Mouse (Mus musculus) heart, embryonic 12.5 days (tissue): ENCODE results near the gene Tuba3a. TPM values are rescaled to one million over a fixed set of nuclear protein-coding genes. Genes with fewer than 3 reads are reported as not detected.
"Not testable (repeated sequence)": the region's sequence is repeated elsewhere in the genome, so short reads cannot be mapped to it uniquely, and the experiment has no call there.

Experiments
- ATAC-seq: fragments of 200-750 bp; cut with Nextera tagmentation; 2 replicates; pipeline ENCODE4 v1.8.0; 2017; ENCODE audit warnings: moderate TSS enrichment, moderate library complexity; ENCODE audit not compliant: insufficient number of reproducible peaks, low FRiP score
- H3K27ac ChIP-seq: fragments of 300-500 bp; sonication (generic); 2 replicates; pipeline ENCODE4 v1.5.1; 2016; ENCODE audit warnings: mild to moderate bottlenecking, moderate library complexity; ENCODE audit not compliant: poor library complexity, severe bottlenecking
- H3K27me3 ChIP-seq: fragments of 300-500 bp; sonication (generic); replicated peaks from 2 replicates; pipeline ENCODE4 v1.6.1; 2016; ENCODE audit warnings: mild to moderate bottlenecking, moderate library complexity
- H3K36me3 ChIP-seq: fragments of 300-500 bp; sonication (generic); 2 replicates; pipeline ENCODE4 v1.6.1; 2016; ENCODE audit warnings: mild to moderate bottlenecking, moderate library complexity
- H3K4me1 ChIP-seq: fragments of 300-500 bp; sonication (generic); replicated peaks from 2 replicates; pipeline ENCODE4 v1.6.1; 2016; ENCODE audit warnings: mild to moderate bottlenecking
- H3K4me2 ChIP-seq: fragments of 300-500 bp; sonication (generic); 2 replicates; pipeline ENCODE4 v1.6.1; 2016; ENCODE audit warnings: mild to moderate bottlenecking, moderate library complexity
- H3K4me3 ChIP-seq: fragments of 300-500 bp; sonication (generic); 2 replicates; pipeline ENCODE4 v1.5.1; 2016; ENCODE audit warnings: mild to moderate bottlenecking
- H3K9ac ChIP-seq: fragments of 300-500 bp; sonication (generic); 2 replicates; pipeline ENCODE4 v1.6.1; 2016; ENCODE audit warnings: mild to moderate bottlenecking, moderate library complexity
- H3K9me3 ChIP-seq: fragments of 300-500 bp; sonication (generic); replicated peaks from 2 replicates; pipeline ENCODE4 v1.6.1; 2016; ENCODE audit warnings: mild to moderate bottlenecking, moderate library complexity
- WGBS: fragments of 180-500 bp; shearing (Covaris S2); methylation state at CpG from one replicate; pipeline ENCODE4 v1.1.7; 2016; 5-methylcytosine and 5-hydroxymethylcytosine counted together
- polyA plus RNA-seq: library from polyadenylated mRNA; unstranded; fragments of >200 nt; fragmentation: Nextera tagmentation; extraction: Ambion mirVana; gene quantifications from 2 replicates; pipeline ENCODE4 v1.2.1, GENCODE M21; 2016

Gene Tuba3a
- polyA plus RNA-seq, 1 experiment from 2014 or later, result not detected

GRCm38 (mm10) chr6:125305465-125305864 lies 19.6 kb upstream of the Tuba3a start:
- Histone ChIP-seq H3K36me3 (peaks cover 37% of the 10 kb centered on the region), H3K9me3 (peaks cover 14% of the 10 kb centered on the region), H3K27me3 (no peaks in the 10 kb centered on the region), H3K9ac (no peak overlapping the region), H3K4me3 (no peak overlapping the region), H3K4me1 (peaks cover 11% of the 10 kb centered on the region; the same call in 1 of the 2 replicates), H3K27ac (no peak overlapping the region), H3K4me2 (no peak overlapping the region)
- WGBS, result 72% methylated on average over 6 of the region's 6 CpGs
- no peak for ATAC-seq

GRCm38 (mm10) chr6:125304408-125304807 lies 18.6 kb upstream of the Tuba3a start:
- not testable (repeated sequence) for H3K9ac ChIP-seq, H3K4me1 ChIP-seq, ATAC-seq, H3K27me3 ChIP-seq, H3K4me3 ChIP-seq, H3K27ac ChIP-seq, H3K4me2 ChIP-seq
- peaks cover 14% of the 10 kb centered on the region for H3K9me3 ChIP-seq
- H3K36me3 ChIP-seq, result peaks cover 33% of the 10 kb centered on the region
- 84% methylated on average over 7 of the region's 7 CpGs for WGBS

- Histone ChIP-seq H3K27ac (no peak overlapping the region), H3K9me3 (peaks cover 14% of the 10 kb centered on the region), H3K9ac (no peak overlapping the region), H3K27me3 (no peaks in the 10 kb centered on the region), H3K4me1 (no peaks in the 10 kb centered on the region), H3K36me3 (peaks cover 22% of the 10 kb centered on the region), H3K4me3 (no peak overlapping the region), H3K4me2 (no peak overlapping the region)
- 82% methylated on average over 4 of the region's 4 CpGs for WGBS
- no peak for ATAC-seq
Measured at GRCm38 (mm10) chr6:125303242-125303641, 17.4 kb upstream of the Tuba3a start.

GRCm38 (mm10) chr6:125302231-125302982 lies 16.6 kb upstream of the Tuba3a start:
- no peak overlapping the region for H3K4me2 ChIP-seq
- H3K9ac ChIP-seq, result no peak overlapping the region
- H3K9me3 ChIP-seq, result peaks cover 14% of the 10 kb centered on the region
- peaks cover 15% of the 10 kb centered on the region for H3K36me3 ChIP-seq
- H3K27ac ChIP-seq, result no peak overlapping the region
- WGBS, result 83% methylated on average over 24 of the region's 24 CpGs
- no peaks in the 10 kb centered on the region for H3K27me3 ChIP-seq
- no peak for ATAC-seq
- H3K4me3 ChIP-seq, result no peak overlapping the region
- no peaks in the 10 kb centered on the region for H3K4me1 ChIP-seq

- Histone ChIP-seq H3K9ac (no peak overlapping the region), H3K4me3 (no peak overlapping the region), H3K27ac (no peak overlapping the region), H3K4me1 (no peaks in the 10 kb centered on the region), H3K9me3 (peaks cover 11% of the 10 kb centered on the region), H3K4me2 (no peak overlapping the region), H3K36me3 (peaks cover under 1% of the 10 kb centered on the region; the same call in 1 of the 2 replicates), H3K27me3 (no peaks in the 10 kb centered on the region)
- no peak for ATAC-seq
- 71% methylated on average over 1 of the region's 1 CpGs for WGBS
Measured at GRCm38 (mm10) chr6:125300982-125301381, 15.1 kb upstream of the Tuba3a start.

GRCm38 (mm10) chr6:125297149-125297820 lies 11.4 kb upstream of the Tuba3a start:
- Histone ChIP-seq H3K9ac (no peak overlapping the region), H3K36me3 (no peaks in the 10 kb centered on the region), H3K4me1 (no peaks in the 10 kb centered on the region), H3K27me3 (no peaks in the 10 kb centered on the region), H3K9me3 (no peaks in the 10 kb centered on the region; the same call in 1 of the 2 replicates), H3K4me2 (no peak overlapping the region), H3K4me3 (no peak overlapping the region), H3K27ac (no peak overlapping the region)
- 69% methylated on average over 5 of the region's 5 CpGs for WGBS
- no peak for ATAC-seq

GRCm38 (mm10) chr6:125294049-125294448 lies 8.2 kb upstream of the Tuba3a start:
- ATAC-seq, result no peak

GRCm38 (mm10) chr6:125292256-125292655 lies 6.4 kb upstream of the Tuba3a start:
- H3K9ac ChIP-seq, result no peak overlapping the region
- no peak overlapping the region for H3K4me2 ChIP-seq
- H3K9me3 ChIP-seq, result no peaks in the 10 kb centered on the region; the same call in 1 of the 2 replicates
- 0 out of 2 replicates have a peak, but pooled peaks cover 5% of the 10 kb centered on the region for H3K27me3 ChIP-seq
- H3K4me3 ChIP-seq, result no peak overlapping the region
- 84% methylated on average over 7 of the region's 7 CpGs for WGBS
- H3K36me3 ChIP-seq, result no peaks in the 10 kb centered on the region
- ATAC-seq, result no peak
- no peaks in the 10 kb centered on the region for H3K4me1 ChIP-seq
- no peak overlapping the region for H3K27ac ChIP-seq

More at GRCm38 (mm10) chr6:125294049-125294448, 8.2 kb upstream of the Tuba3a start:
- H3K4me1 ChIP-seq, result no peaks in the 10 kb centered on the region
- H3K4me2 ChIP-seq, result no peak overlapping the region
- H3K36me3 ChIP-seq, result no peaks in the 10 kb centered on the region
- no peak overlapping the region for H3K27ac ChIP-seq
- H3K9ac ChIP-seq, result no peak overlapping the region
- WGBS, result 85% methylated on average over 4 of the region's 4 CpGs
- H3K4me3 ChIP-seq, result no peak overlapping the region
- H3K9me3 ChIP-seq, result no peaks in the 10 kb centered on the region; the same call in 1 of the 2 replicates
- H3K27me3 ChIP-seq, result 0 out of 2 replicates have a peak, but pooled peaks cover under 1% of the 10 kb centered on the region

GRCm38 (mm10) chr6:125291329-125291728 lies 5.5 kb upstream of the Tuba3a start:
- 51% methylated on average over 4 of the region's 4 CpGs for WGBS
- no peak for ATAC-seq

GRCm38 (mm10) chr6:125288730-125289129 lies 2.9 kb upstream of the Tuba3a start:
- H3K4me1 ChIP-seq, result no peaks in the 10 kb centered on the region
- H3K27me3 ChIP-seq, result 0 out of 2 replicates have a peak, but pooled peaks cover 5% of the 10 kb centered on the region
- H3K27ac ChIP-seq, result no peak overlapping the region
- no peaks in the 10 kb centered on the region for H3K36me3 ChIP-seq
- no peaks in the 10 kb centered on the region; the same call in 1 of the 2 replicates for H3K9me3 ChIP-seq
- no peak for ATAC-seq
- H3K4me2 ChIP-seq, result no peak overlapping the region
- no peak overlapping the region for H3K9ac ChIP-seq
- H3K4me3 ChIP-seq, result no peak overlapping the region
- 66% methylated on average over 5 of the region's 5 CpGs for WGBS

More at GRCm38 (mm10) chr6:125291329-125291728, 5.5 kb upstream of the Tuba3a start:
- Histone ChIP-seq H3K9me3 (no peaks in the 10 kb centered on the region; the same call in 1 of the 2 replicates), H3K27me3 (0 out of 2 replicates have a peak, but pooled peaks cover 5% of the 10 kb centered on the region), H3K27ac (no peak overlapping the region), H3K36me3 (no peaks in the 10 kb centered on the region), H3K4me2 (no peak overlapping the region), H3K4me3 (no peak overlapping the region), H3K4me1 (no peaks in the 10 kb centered on the region), H3K9ac (no peak overlapping the region)

- Histone ChIP-seq H3K36me3 (no peaks in the 10 kb centered on the region), H3K9me3 (no peaks in the 10 kb centered on the region), H3K4me3 (no peak overlapping the region), H3K4me2 (no peak overlapping the region), H3K27me3 (0 out of 2 replicates have a peak, but pooled peaks cover 5% of the 10 kb centered on the region), H3K27ac (no peak overlapping the region), H3K4me1 (no peaks in the 10 kb centered on the region), H3K9ac (no peak overlapping the region)
- WGBS, result 84% methylated on average over 4 of the region's 4 CpGs
- no peak for ATAC-seq
Measured at GRCm38 (mm10) chr6:125286944-125287343, 1.1 kb upstream of the Tuba3a start.
